Mouse (Mus musculus) lung, postnatal 10 days (tissue): ENCODE measurements at regions not wholly inside any gene's neighbourhood (a gene's known extent, or its start where the extent isn't known, plus 50 kb on each side); places are given as distances from the start of the nearest gene placed in this dataset.

Source experiments
- DNase-seq: peaks from one replicate; pipeline ENCODE4 v3.0.0; 2021

- DNase-seq, result no peak
Measured at GRCm38 (mm10) chr15:50246418-50247186, 3638.1 kb upstream of the Gm7489 start.

GRCm38 (mm10) chr15:50260057-50260456, 3624.6 kb upstream of the Gm7489 start:
- DNase-seq, result no peak

- DNase-seq, result peak; percentile 72
Measured at GRCm38 (mm10) chr15:50261245-50261872, 3623.3 kb upstream of the Gm7489 start.

- DNase-seq, result peak; percentile 2
Measured at GRCm38 (mm10) chr15:50267542-50267941, 3617.2 kb upstream of the Gm7489 start.

- no peak for DNase-seq
Measured at GRCm38 (mm10) chr15:50271646-50272045, 3613.1 kb upstream of the Gm7489 start.

- DNase-seq, result no peak
Measured at GRCm38 (mm10) chr15:50282576-50282975, 3602.1 kb upstream of the Gm7489 start.

GRCm38 (mm10) chr15:50283491-50283890, 3601.2 kb upstream of the Gm7489 start:
- DNase-seq, result no peak

GRCm38 (mm10) chr15:50301831-50302230, 3582.9 kb upstream of the Gm7489 start:
- no peak for DNase-seq

GRCm38 (mm10) chr15:50304085-50304484, 3580.6 kb upstream of the Gm7489 start:
- DNase-seq, result peak; percentile 2

GRCm38 (mm10) chr15:50320796-50321195, 3563.9 kb upstream of the Gm7489 start:
- DNase-seq, result no peak

GRCm38 (mm10) chr15:50345536-50345935, 3539.2 kb upstream of the Gm7489 start:
- no peak for DNase-seq

GRCm38 (mm10) chr15:50346953-50347352, 3537.8 kb upstream of the Gm7489 start:
- DNase-seq, result no peak

GRCm38 (mm10) chr15:50360033-50360988, 3524.4 kb upstream of the Gm7489 start:
- DNase-seq, result peak; percentile 20

- no peak for DNase-seq
Measured at GRCm38 (mm10) chr15:50361334-50361733, 3523.4 kb upstream of the Gm7489 start.

GRCm38 (mm10) chr15:50361751-50362507, 3522.8 kb upstream of the Gm7489 start:
- DNase-seq, result peak; percentile 50

- no peak for DNase-seq
Measured at GRCm38 (mm10) chr15:50400006-50400781, 3484.5 kb upstream of the Gm7489 start.

GRCm38 (mm10) chr15:50401386-50401785, 3483.3 kb upstream of the Gm7489 start:
- no peak for DNase-seq

GRCm38 (mm10) chr15:50402551-50402950, 3482.2 kb upstream of the Gm7489 start:
- no peak for DNase-seq

GRCm38 (mm10) chr15:50403883-50404282, 3480.8 kb upstream of the Gm7489 start:
- DNase-seq, result no peak

GRCm38 (mm10) chr15:50408985-50409384, 3475.7 kb upstream of the Gm7489 start:
- DNase-seq, result no peak

- no peak for DNase-seq
Measured at GRCm38 (mm10) chr15:50417641-50418040, 3467.1 kb upstream of the Gm7489 start.
